Mouse (Mus musculus) midbrain, postnatal 0 days (tissue): ENCODE data around the gene Timp1. TPM values are rescaled to one million over a fixed set of nuclear protein-coding genes. Genes with fewer than 3 reads are reported as not detected.
A peak's percentile ranks its signal among the peaks of the same experiment; 100 is the strongest.

ENCODE experiments used
- ATAC-seq: fragments of 200-750 bp; cut with Nextera tagmentation; 2 replicates; pipeline ENCODE4 v1.8.0; 2017; ENCODE audit warnings: moderate number of reproducible peaks, mild to moderate bottlenecking, moderate TSS enrichment, moderate library complexity; ENCODE audit not compliant: low FRiP score
- DNase-seq: peaks from one replicate; pipeline ENCODE4 v3.0.0-alpha.2; 2015; ENCODE audit warnings: low spot score
- H3K27ac ChIP-seq: fragments of 300-500 bp; sonication (generic); 2 replicates; pipeline ENCODE4 v1.5.1; 2014; ENCODE audit warnings: low read depth, mild to moderate bottlenecking, low read length, mixed read lengths
- H3K27me3 ChIP-seq: fragments of 300-500 bp; sonication (generic); 2 replicates; pipeline ENCODE4 v1.6.1; 2014; ENCODE audit warnings: low read length, control low read depth, mixed read lengths; ENCODE audit not compliant: insufficient read depth
- H3K36me3 ChIP-seq: fragments of 300-500 bp; sonication (generic); 2 replicates; pipeline ENCODE4 v1.6.1; 2014; ENCODE audit warnings: low read length, control low read depth, mixed read lengths; ENCODE audit not compliant: insufficient read depth
- H3K4me1 ChIP-seq: fragments of 300-500 bp; sonication (generic); 2 replicates; pipeline ENCODE4 v1.6.1; 2014; ENCODE audit warnings: mild to moderate bottlenecking, control low read depth, antibody characterized with exemption, low read length, mixed read lengths; ENCODE audit not compliant: insufficient read depth
- H3K4me2 ChIP-seq: fragments of 300-500 bp; sonication (generic); 2 replicates; pipeline ENCODE4 v1.6.1; 2014; ENCODE audit warnings: low read depth, mild to moderate bottlenecking, low read length, mixed read lengths; ENCODE audit not compliant: poor library complexity, severe bottlenecking
- H3K4me3 ChIP-seq: fragments of 300-500 bp; sonication (generic); 2 replicates; pipeline ENCODE4 v1.5.1; 2014; ENCODE audit warnings: low read depth, mild to moderate bottlenecking, low read length, moderate library complexity
- H3K9ac ChIP-seq: fragments of 300-500 bp; sonication (generic); replicated peaks from 2 replicates; pipeline ENCODE4 v1.6.1; 2014; ENCODE audit warnings: mild to moderate bottlenecking, low read length, moderate library complexity, mixed read lengths; ENCODE audit not compliant: poor library complexity, severe bottlenecking
- H3K9me3 ChIP-seq: fragments of 300-500 bp; sonication (generic); 2 replicates; pipeline ENCODE4 v1.6.1; 2016; ENCODE audit warnings: low read length, control low read depth
- CTCF ChIP-seq: IDR thresholded peaks from 2 replicates; pipeline ENCODE4 v1.5.1; 2016; ENCODE audit warnings: antibody characterized with exemption, mild to moderate bottlenecking
- WGBS: fragments of 180-500 bp; shearing (Covaris S2); extraction: QIAGEN DNeasy Blood & Tissue Kit; methylation state at CpG from one replicate; pipeline ENCODE4 v1.1.7; 2014; 5-methylcytosine and 5-hydroxymethylcytosine counted together
- polyA plus RNA-seq: library from polyadenylated mRNA; unstranded; fragments of >200 nt; fragmentation: Nextera tagmentation; extraction: Ambion mirVana; gene quantifications from 2 replicates; pipeline ENCODE4 v1.2.1, GENCODE M21; 2015
- total RNA-seq: library from RNA; depleted of rRNA; stranded (reverse); fragments of >200 nt; gene quantifications from 2 replicates; pipeline ENCODE4 v1.2.3, GENCODE M21; 2014; rRNA removed

Timp1 gene
- 3.8 and 9.3 TPM in 2 replicates for total RNA-seq
- polyA plus RNA-seq = 3.2 and 4.1 TPM in 2 replicates

- WGBS = 36% methylated on average over 17 of the region's 18 CpGs
- Histone ChIP-seq H3K36me3 (no peaks in the 10 kb centered on the region), H3K27me3 (no peaks in the 10 kb centered on the region), H3K9ac (no peak within 1 kb of the TSS), H3K4me2 (no peak within 1 kb of the TSS), H3K9me3 (no peaks in the 10 kb centered on the region), H3K27ac (no peak within 1 kb of the TSS), H3K4me3 (no peak within 1 kb of the TSS), H3K4me1 (no peaks in the 10 kb centered on the region)
- TF ChIP-seq CTCF = 0 out of 2 replicates have a peak, but pooled peaks have one; percentile 11
- peak; percentile 14 for DNase-seq
- ATAC-seq = no peak
Measured at GRCm38 (mm10) chrX:20869962-20870513, at the start of gene Timp1. Gene Timp1 (plus strand): TSS chrX:20870166.

GRCm38 (mm10) chrX:20828934-20829333 is 41.0 kb upstream of the Timp1 start:
- Histone ChIP-seq H3K27me3 (no peaks in the 10 kb centered on the region), H3K4me1 (no peaks in the 10 kb centered on the region), H3K4me2 (no peak overlapping the region), H3K9ac (no peak overlapping the region), H3K4me3 (no peak overlapping the region), H3K9me3 (no peaks in the 10 kb centered on the region), H3K36me3 (no peaks in the 10 kb centered on the region), H3K27ac (no peak overlapping the region)
- peak; percentile 84; the same call in 1 of the 2 replicates for ATAC-seq
- DNase-seq = peak; percentile 71
- peak; percentile 63 for TF ChIP-seq CTCF
- WGBS = 29% methylated on average over 5 of the region's 5 CpGs

- no peak for DNase-seq
- H3K9me3 ChIP-seq = no peaks in the 10 kb centered on the region
- peak overlapping the region; percentile 69; the same call in 1 of the 2 replicates for H3K27ac ChIP-seq
- no peaks in the 10 kb centered on the region for H3K4me1 ChIP-seq
- no peaks in the 10 kb centered on the region for H3K27me3 ChIP-seq
- no peak for TF ChIP-seq CTCF
- H3K4me3 ChIP-seq = no peak overlapping the region
- no peak for ATAC-seq
- peaks cover 4% of the 10 kb centered on the region; the same call in 1 of the 2 replicates for H3K36me3 ChIP-seq
- H3K9ac ChIP-seq = no peak overlapping the region
- 91% methylated on average over 3 of the region's 3 CpGs for WGBS
- H3K4me2 ChIP-seq = no peak overlapping the region
Measured at GRCm38 (mm10) chrX:20847232-20847631, 22.7 kb upstream of the Timp1 start.

GRCm38 (mm10) chrX:20847816-20848215 is 22.1 kb upstream of the Timp1 start:
- no peaks in the 10 kb centered on the region for H3K4me1 ChIP-seq
- DNase-seq = no peak
- peak; percentile 51 for ATAC-seq
- no peak overlapping the region for H3K9ac ChIP-seq
- peak overlapping the region; percentile 69 for H3K27ac ChIP-seq
- H3K9me3 ChIP-seq = no peaks in the 10 kb centered on the region
- H3K36me3 ChIP-seq = peaks cover 4% of the 10 kb centered on the region; the same call in 1 of the 2 replicates
- H3K4me2 ChIP-seq = peak overlapping the region; percentile 26
- H3K4me3 ChIP-seq = no peak overlapping the region
- WGBS = 19% methylated on average over 2 of the region's 2 CpGs
- no peaks in the 10 kb centered on the region for H3K27me3 ChIP-seq
- TF ChIP-seq CTCF = no peak

- H3K4me3 ChIP-seq = peak overlapping the region; percentile 53
- H3K4me2 ChIP-seq = peak overlapping the region; percentile 52
- H3K9ac ChIP-seq = peak overlapping the region; percentile 74
- peak; percentile 97 for DNase-seq
- H3K27me3 ChIP-seq = no peaks in the 10 kb centered on the region
- 26% methylated on average over 41 of the region's 42 CpGs for WGBS
- no peaks in the 10 kb centered on the region for H3K9me3 ChIP-seq
- peak overlapping the region; percentile 89 for H3K27ac ChIP-seq
- peaks cover 4% of the 10 kb centered on the region; the same call in 1 of the 2 replicates for H3K36me3 ChIP-seq
- no peaks in the 10 kb centered on the region for H3K4me1 ChIP-seq
- peak; percentile 97 for ATAC-seq
- no peak for TF ChIP-seq CTCF
Measured at GRCm38 (mm10) chrX:20848256-20848984, 21.5 kb upstream of the Timp1 start.

GRCm38 (mm10) chrX:20853794-20854193 is 16.2 kb upstream of the Timp1 start:
- no peaks in the 10 kb centered on the region for H3K4me1 ChIP-seq
- WGBS = 87% methylated on average over 7 of the region's 7 CpGs

More at GRCm38 (mm10) chrX:20853794-20854193, 16.2 kb upstream of the Timp1 start:
- Histone ChIP-seq H3K9ac (no peak overlapping the region), H3K4me2 (no peak overlapping the region), H3K36me3 (peaks cover 7% of the 10 kb centered on the region; the same call in 1 of the 2 replicates), H3K27ac (no peak overlapping the region), H3K9me3 (no peaks in the 10 kb centered on the region), H3K27me3 (no peaks in the 10 kb centered on the region), H3K4me3 (no peak overlapping the region)
- ATAC-seq (no peak), DNase-seq (no peak)
- no peak for TF ChIP-seq CTCF
